Mouse (Mus musculus) stomach, postnatal 0 days (tissue): Measurements from ENCODE around the gene Tmem132e.

Source experiments
- CTCF ChIP-seq: IDR thresholded peaks from 2 replicates; pipeline ENCODE4 v1.5.1; 2016; ENCODE audit warnings: antibody characterized with exemption, low read depth, mild to moderate bottlenecking, moderate library complexity
- EP300 ChIP-seq: optimal IDR thresholded peaks from 2 replicates; pipeline ENCODE3; 2016; ENCODE audit warnings: antibody characterized with exemption

- no peak for TF ChIP-seq CTCF
- no peak for TF ChIP-seq EP300
Measured at GRCm38 (mm10) chr11:82387711-82388341, 874 bp upstream of the Tmem132e start.
